Comparison of ENCODE assay signal across 9 mouse cellular contexts in the genomic region with DNA sequence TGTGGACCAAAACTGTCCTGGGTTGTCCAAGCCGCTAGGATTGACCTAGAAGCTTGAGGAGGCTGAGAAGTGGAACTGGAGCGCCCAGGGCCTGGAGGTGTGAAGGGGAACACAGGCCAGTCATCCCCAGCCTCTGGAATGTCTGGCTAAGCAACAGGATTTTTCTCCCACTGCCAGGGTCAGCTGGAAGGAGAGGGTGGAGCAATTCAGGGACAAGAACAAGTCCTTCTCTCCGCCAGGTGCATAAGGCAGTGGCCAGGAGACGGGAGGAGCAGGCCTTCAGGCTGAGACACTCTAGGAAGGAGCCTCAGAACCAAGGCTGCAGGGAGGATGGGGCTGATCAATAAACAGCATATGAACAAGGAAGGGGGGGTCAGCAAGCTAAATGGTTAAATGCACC. TPM values are rescaled to one million over a fixed set of nuclear protein-coding genes. Genes with fewer than 3 reads are reported as not detected.
DNase-seq lines count a peak whose midpoint lies in the region; ATAC-seq and TF ChIP-seq lines count a peak whose summit lies in the region.
"Had no signal": no experiment of that assay in that cellular context is flagged by ENCODE, and none has a peak within 500 bp of the region (broad histone marks: within the 10 kb centered on the region; RNA-seq: fewer than 3 reads in every experiment).

No protein-coding gene starts in this region.

- 56% methylated on average over 4 of the region's 4 CpGs for WGBS in lung, adult 2 months
- WGBS in forebrain, postnatal 0 days: 80% methylated on average over 4 of the region's 4 CpGs
- 70% methylated on average over 4 of the region's 4 CpGs for WGBS in midbrain, embryonic 13.5 days

- H3K9me3 ChIP-seq in forebrain, postnatal 0 days (ENCODE audit: low read length): no peaks in the 10 kb centered on the region
- H3K9me3 ChIP-seq in midbrain, embryonic 13.5 days: no peaks in the 10 kb centered on the region

- no peak for ATAC-seq in forebrain, postnatal 0 days
- ATAC-seq in midbrain, embryonic 13.5 days: no peak

- no peak for TF ChIP-seq CTCF in lung, adult 2 months (IDR thresholded peaks at IDR 0.05; ENCODE audit: insufficient read depth, low read length)
- TF ChIP-seq CTCF in forebrain, postnatal 0 days (IDR thresholded peaks at IDR 0.05; ENCODE audit: low read depth): no peak

- no peak for TF ChIP-seq POLR2A in lung, adult 2 months (IDR thresholded peaks at IDR 0.05; ENCODE audit: borderline replicate concordance, extremely low read depth, low read depth, low read length)

- no peaks in the 10 kb centered on the region for H3K27me3 ChIP-seq in forebrain, postnatal 0 days (ENCODE audit: insufficient read depth, low read length)
- H3K27me3 ChIP-seq in midbrain, embryonic 13.5 days: no peaks in the 10 kb centered on the region

- H3K4me1 ChIP-seq in lung, adult 2 months (ENCODE audit: control insufficient read depth, insufficient read depth, low read length): peaks cover 39% of the 10 kb centered on the region
- peaks cover 36% of the 10 kb centered on the region for H3K4me1 ChIP-seq in forebrain, postnatal 0 days (ENCODE audit: insufficient read depth)
- peaks cover 65% of the 10 kb centered on the region for H3K4me1 ChIP-seq in midbrain, embryonic 13.5 days (replicated peaks)

- H3K36me3 ChIP-seq in forebrain, postnatal 0 days (ENCODE audit: insufficient read depth): no peaks in the 10 kb centered on the region
- no peaks in the 10 kb centered on the region for H3K36me3 ChIP-seq in midbrain, embryonic 13.5 days

- peak overlapping the region; percentile 58 for H3K4me2 ChIP-seq in forebrain, postnatal 0 days (ENCODE audit: low read depth)
- H3K4me2 ChIP-seq in midbrain, embryonic 13.5 days (replicated peaks): peak overlapping the region; percentile 79

- no peak overlapping the region for H3K9ac ChIP-seq in forebrain, postnatal 0 days
- 0 out of 2 replicates have a peak overlapping the region, but pooled peaks have one; percentile 92 for H3K9ac ChIP-seq in midbrain, embryonic 13.5 days (replicated peaks)

- DNase-seq in heart, adult 11 months: peak; percentile 90
- no peak for DNase-seq in heart, postnatal 25 days (ENCODE audit: low spot score)
- DNase-seq in lung, adult 2 months: no peak
- DNase-seq in lung, adult 18-20 months: no peak
- no peak for DNase-seq in forebrain, postnatal 0 days
- DNase-seq in adrenal gland, postnatal 10 days: no peak
- DNase-seq in ovary, postnatal 14 days (ENCODE audit: low spot score): no peak
- DNase-seq: cerebellum, adult 11 months had no signal

- no peak overlapping the region for H3K27ac ChIP-seq in forebrain, postnatal 0 days (ENCODE audit: low read depth, low read length)
- H3K27ac ChIP-seq in midbrain, embryonic 13.5 days: no peak overlapping the region

- H3K4me3 ChIP-seq in lung, adult 2 months (replicated peaks; ENCODE audit: extremely low read depth, low read depth, low read length): peak overlapping the region; percentile 11
- no peak overlapping the region for H3K4me3 ChIP-seq in forebrain, postnatal 0 days (ENCODE audit: low read depth, low read length)
- H3K4me3 ChIP-seq in midbrain, embryonic 13.5 days (replicated peaks): peak overlapping the region; percentile 73

- intact Hi-C loops in heart, postnatal 25 days (cut with DNase I): loop anchor here (5.0 kb wide), 1 partner anchor 36 kb away; no protein-coding TSS in a partner anchor

RNA-seq across cellular contexts. Expression of a gene that starts 3.2 kb away (rescaled TPM):
- total RNA-seq in heart, postnatal 25 days (2021): 10 to 100 TPM; 17.2 to 26.4 TPM
- 131 and 161 TPM in 2 replicates for polyA plus RNA-seq in lung, adult 2 months (2012; rRNA removed)
- total RNA-seq in forebrain, postnatal 0 days (2014; rRNA removed): 88.0 and 102 TPM in 2 replicates
- polyA plus RNA-seq in forebrain, postnatal 0 days (2015; fragmentation: Nextera tagmentation; extraction: Ambion mirVana): 10.3 and 13.0 TPM in 2 replicates
- polyA plus RNA-seq in midbrain, embryonic 13.5 days (2015; fragmentation: Nextera tagmentation; extraction: Ambion mirVana): 14.0 and 14.8 TPM in 2 replicates
- 10 to 100 TPM; 46.2 to 56.8 TPM for total RNA-seq in adrenal gland, postnatal 10 days (2021)

RNA-seq across cellular contexts. Expression of a gene that starts 54.9 kb away (rescaled TPM):
- total RNA-seq in heart, postnatal 25 days (2021): 100 to 1,000 TPM; 306 to 340 TPM
- polyA plus RNA-seq in lung, adult 2 months (2012; rRNA removed): 206 and 308 TPM in 2 replicates
- total RNA-seq in forebrain, postnatal 0 days (2014; rRNA removed): 1,114 and 1,634 TPM in 2 replicates
- 543 and 688 TPM in 2 replicates for polyA plus RNA-seq in forebrain, postnatal 0 days (2015; fragmentation: Nextera tagmentation; extraction: Ambion mirVana)
- 531 and 554 TPM in 2 replicates for polyA plus RNA-seq in midbrain, embryonic 13.5 days (2015; fragmentation: Nextera tagmentation; extraction: Ambion mirVana)
- 100 to 1,000 TPM; 554 to 575 TPM for total RNA-seq in adrenal gland, postnatal 10 days (2021)
